Mouse (Mus musculus) heart, postnatal 25 days (tissue): Measurements from ENCODE around the gene Vps26c. TPM values are rescaled to one million over a fixed set of nuclear protein-coding genes. Genes with fewer than 3 reads are reported as not detected.

Source experiments
- DNase-seq: peaks from one replicate; pipeline ENCODE4 v3.0.0; 2022; ENCODE audit warnings: low spot score
- intact Hi-C: fragments of 180-260 bp; cut with DNase I; formaldehyde crosslinking; loops from one replicate; pipeline ENCODE4 v1.15.1; 2025
- total RNA-seq, 2 experiments: library from RNA; stranded (reverse); gene quantifications; 2 replicates each; pipeline ENCODE4 v1.2.3; 2021

The Vps26c gene
- total RNA-seq, 2 experiments from 2014 or later: 23.0 to 24.2 TPM

DNA sequence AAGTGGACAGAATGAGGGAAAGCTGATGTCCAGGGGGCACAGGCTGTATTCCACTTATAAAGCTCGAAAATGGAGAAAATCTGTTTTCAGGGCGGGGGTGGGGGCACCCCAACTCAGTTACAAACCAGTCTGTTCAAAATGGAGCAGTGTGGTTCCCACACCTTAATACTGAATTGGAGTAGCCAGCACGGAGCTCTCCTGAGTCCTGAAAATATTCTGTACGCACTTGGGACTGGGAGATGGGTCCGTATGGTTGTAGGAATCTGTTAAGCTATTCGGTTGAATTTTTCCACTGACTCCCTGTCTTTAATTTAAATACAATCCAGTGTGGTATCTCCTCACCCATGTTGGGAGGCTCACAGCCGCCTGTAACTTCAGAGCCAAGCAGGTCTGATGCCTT is 28.7 kb upstream of the Vps26c start:
- intact Hi-C loops: no loop called here

DNA sequence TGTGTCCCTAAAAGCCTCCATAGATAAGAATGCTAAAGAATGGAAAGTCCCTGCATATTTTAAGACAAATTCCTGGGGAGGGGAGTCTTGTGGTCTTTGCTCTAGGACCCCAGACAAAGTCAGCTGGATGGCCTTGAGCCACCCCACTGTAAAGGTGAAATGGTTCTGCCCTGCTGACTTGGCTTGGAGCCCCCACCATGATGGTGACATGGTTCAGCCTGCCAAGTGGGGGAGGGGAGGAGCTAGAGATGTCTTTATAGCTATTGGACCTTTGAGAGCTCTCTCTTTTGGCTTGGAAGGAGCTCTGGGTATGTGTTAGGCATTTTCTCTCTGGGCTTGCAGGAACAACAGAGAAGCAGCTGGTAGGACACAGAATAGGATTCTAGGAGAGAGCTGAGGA is 25.3 kb upstream of the Vps26c start:
- intact Hi-C loops: no loop called here
- no peak for DNase-seq

More for the DNA sequence above, 28.7 kb upstream of the Vps26c start:
- DNase-seq: no peak

DNA sequence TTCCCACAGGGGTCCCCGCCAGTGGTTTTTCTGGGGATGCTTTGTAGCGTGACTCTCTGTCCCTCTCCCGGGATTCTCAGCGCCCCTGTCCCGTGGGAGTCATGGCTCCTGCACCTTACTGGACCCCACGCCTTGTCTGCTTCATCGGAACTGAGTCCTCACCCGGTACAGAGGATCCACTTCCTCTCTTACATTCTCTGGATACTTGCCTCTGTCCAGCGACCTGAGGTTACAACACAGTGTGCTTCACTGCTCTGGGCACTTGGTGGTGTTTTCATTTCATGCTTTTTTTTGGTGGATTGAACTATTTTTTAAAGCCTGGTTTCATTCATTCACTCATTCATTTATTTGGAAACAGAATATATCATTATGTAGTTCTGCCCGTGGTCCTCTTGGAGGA is 23.2 kb upstream of the Vps26c start:
- no peak for DNase-seq
- intact Hi-C loops: no loop called here

DNA sequence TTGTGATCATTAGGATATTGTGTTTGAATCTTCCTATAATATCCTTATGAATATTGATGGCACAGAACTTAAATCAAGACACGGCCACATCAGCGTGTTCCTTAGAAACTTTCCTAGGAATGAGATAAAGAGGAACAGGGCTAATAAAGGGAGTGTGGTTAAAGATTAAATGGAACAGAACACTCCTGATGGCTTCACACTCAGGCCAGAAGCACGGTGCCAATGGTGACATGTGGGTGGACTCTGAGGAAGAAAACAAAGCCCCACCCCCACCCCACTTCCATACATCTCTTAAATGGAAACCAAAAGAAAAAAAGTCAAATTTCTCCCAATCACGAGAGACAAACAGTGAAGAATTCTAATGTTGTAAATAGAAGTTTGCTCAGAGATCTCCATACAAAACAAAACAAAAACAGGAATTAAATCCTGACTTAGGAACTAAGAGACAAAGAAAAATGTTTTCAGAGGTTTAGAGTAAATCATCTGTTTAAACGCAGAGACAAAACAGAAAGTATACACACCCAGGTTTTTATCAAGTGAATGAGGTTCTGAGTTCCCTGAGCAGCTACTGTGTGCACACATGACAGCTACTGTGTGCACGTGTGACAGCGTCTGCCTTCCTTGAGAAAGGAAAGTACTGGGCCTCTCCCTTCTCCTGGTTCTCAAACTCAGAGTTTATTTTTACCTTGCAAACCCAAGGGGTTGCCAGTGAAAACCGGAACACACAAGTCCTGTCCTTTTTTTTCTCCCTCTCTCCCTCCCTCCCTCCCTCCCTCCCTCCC is 19.3 kb upstream of the Vps26c start:
- intact Hi-C loops: loop anchor here (1.0 kb wide), 1 partner anchor 22 kb away; no protein-coding TSS in a partner anchor
- no peak for DNase-seq

DNA sequence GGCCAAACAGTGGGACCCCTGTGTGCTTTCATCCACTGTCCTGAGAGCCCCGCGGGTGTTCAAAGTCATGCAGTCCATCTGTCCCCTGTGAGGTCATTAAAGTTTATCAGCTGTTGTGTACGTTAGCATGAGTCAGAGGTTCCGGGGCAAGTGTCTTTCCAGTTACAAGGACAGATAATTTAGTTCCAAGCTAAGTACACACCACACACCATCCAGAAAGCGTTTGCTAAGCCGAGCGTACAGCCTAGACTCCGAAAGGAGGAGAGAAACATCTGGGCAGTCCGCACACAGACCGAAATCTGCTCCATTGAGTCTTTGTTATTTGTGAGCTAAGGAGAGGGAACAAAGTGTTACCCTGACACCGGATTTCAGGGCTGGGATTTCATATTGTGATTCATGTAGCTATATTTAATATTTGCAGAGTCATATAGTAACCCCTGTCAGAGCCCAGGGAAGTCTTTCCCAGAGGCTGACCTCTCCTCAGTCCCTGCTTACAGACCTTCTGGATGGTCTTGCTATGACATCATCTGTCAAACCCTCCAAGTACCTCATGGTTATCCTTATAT is 18.0 kb upstream of the Vps26c start:
- intact Hi-C loops: no loop called here
- no peak for DNase-seq

DNA sequence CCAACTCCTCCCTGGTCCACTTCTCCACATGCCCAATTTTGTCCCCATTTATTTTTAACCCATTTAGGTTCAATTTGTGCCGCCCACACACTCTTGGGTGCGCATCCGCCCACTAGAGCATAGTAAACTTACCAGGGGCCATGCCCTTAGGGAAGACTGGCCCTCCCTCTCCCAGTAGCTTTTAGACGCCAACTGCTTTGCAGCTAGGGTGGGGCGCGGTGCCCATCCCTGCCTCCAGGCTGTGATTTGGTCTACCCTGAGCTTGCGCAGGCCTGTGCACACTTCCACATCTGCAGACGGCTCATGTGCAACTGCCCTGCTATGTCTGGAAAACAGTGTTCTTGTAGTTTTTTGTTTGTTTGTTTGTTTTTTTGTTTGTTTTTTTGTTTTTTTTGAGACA is 16.3 kb upstream of the Vps26c start:
- no peak for DNase-seq
- intact Hi-C loops: no loop called here

DNA sequence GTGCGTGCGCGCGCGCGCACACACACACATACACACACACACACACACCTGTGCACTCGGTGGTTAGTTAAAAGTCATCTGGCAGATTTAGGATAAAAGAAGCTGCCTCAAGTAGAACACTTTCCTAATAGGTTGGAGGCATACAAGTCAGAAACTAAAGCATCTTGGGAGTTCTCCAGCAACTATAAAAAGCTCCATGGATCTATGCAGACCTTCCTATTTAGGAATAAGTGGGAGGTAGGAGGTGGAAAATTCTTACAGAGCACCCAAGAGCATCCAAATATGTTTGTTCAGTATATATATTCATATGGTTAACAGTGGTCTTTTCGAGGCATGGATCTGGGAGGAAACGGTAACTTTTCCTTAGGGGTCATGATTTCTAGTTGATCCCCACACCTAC is 13.5 kb upstream of the Vps26c start:
- intact Hi-C loops: no loop called here
- no peak for DNase-seq

DNA sequence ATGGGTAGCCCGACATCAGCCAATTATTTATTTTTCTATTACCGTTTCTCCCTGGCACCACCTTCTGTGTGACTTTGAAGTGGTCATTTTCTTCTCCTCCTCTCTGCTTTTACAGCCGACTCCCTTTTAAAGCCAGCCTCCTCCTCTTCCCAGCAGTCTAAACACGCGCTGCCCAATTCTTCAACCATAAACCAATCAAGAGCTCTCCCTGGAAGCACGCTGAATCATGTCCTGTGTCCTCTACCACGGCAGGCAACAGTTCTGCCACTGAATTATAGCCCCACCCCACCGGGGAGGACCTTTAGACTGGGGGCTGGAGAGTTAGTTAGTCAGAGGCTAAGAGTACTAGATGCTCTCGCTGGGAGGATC is 10.5 kb upstream of the Vps26c start:
- DNase-seq: peak; percentile 20
- intact Hi-C loops: no loop called here

DNA sequence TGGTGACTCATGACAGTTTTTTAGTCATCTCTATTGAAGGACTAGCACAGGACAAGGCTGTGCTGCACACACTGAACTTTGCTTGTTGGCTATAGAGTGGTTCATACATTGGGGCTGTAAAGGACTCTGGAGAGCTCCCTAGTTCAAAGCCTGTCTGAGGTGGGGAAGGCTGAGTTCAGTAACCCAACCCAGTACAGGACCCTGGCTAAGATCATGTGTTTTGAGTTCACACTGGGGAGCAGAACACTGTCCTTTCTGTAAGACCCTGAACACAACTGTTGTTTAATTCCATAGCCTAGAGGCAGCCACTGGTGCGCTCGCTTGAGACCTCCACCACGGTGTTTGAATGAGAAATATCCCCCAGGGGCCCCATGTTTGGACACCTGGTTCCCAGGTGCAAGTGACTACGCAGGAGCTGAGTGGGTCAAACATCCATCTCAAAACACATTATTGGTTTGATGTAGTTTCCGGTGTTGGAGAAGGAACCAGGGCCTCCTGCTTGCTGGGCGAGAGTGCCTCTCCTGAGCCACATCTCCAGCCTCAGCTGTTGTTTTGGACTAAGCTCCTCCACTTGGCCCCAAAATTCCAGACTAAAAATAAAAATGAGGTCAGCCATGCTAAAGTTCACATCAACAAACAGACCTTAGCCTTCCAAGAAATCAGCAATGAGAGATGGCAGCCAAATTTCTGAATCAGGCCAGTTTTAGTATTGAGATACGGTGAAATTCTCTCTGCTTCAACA is 10.0 kb upstream of the Vps26c start:
- intact Hi-C loops: no loop called here
- peak; percentile 57 for DNase-seq

DNA sequence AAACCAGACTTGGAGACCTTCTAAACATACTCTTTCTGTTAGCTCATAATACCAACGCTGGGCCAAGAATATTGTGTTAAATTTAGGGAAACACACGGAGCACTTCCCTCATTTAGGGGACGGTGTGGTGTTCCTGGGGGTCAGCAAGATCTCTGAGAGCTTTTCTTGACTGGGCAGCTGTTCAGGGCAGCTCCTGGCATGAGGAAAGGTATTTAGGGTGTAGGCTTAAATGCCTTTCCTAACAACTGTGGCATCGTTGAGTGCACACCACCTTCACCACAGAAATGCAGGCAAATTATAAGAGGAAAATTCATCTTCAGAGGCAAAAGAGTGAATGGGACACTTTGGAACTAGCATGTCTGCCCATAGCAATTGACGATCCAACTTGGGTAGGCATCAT is 9.1 kb upstream of the Vps26c start:
- no peak for DNase-seq
- intact Hi-C loops: no loop called here

DNA sequence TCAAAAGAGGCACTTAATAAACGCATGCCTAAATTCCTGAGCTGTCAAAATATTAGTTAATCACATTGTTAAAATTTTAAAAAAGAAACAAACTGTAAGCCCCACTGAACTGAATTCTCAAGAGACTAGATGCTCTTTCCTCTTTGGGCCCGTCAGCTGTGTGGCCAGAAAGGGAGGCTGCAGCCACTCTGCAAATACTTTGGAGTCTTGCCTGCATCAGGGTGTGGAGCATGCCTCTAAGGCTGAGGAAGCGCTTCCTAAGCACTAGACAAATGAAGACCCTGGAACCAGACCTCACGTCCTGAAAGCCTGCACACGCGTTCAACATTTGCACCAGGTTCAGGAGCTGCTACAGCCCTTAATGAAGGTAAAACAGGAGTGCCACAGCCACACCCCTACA is 7.0 kb upstream of the Vps26c start:
- intact Hi-C loops: no loop called here
- DNase-seq: no peak

DNA sequence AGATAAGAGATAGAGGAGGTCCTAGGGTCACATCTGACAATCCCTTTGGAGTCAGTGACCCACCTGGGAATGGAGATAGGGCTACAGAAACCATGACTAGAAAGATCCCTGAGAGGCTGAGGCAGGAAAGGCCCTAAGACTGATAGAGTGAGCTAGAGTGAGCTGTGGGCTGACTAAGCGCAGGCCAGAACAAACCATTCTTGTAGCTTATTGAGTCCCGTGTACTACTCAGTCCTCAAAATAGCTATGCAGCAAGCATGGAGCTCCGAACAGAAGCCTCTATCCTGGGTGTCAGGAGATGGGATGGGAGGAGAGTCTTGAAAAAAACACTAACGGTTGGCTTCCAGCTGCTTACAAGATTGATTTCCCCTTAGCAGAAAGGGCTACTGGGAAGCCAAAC is 4.6 kb upstream of the Vps26c start:
- intact Hi-C loops: no loop called here
- DNase-seq: no peak

DNA sequence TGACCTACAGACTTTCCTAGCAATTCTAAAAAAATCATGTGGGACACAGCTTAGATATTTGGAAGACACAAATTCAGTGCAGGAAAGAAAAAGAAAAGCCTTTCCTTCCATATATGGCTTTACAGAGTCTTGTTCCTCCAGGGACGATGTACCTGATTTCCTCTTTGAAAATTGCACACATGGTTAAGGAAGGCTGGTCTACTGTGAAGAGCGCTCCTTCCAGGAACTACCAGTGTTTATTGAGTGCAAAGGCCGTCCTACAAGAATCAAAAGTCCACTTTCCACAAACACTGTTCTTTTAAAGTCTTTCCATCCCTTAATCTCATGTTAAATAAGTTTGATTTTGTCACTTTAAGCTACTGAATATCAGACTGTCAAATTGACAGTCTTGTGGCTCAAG is 916 bp upstream of the Vps26c start:
- intact Hi-C loops: loop anchor here (1.0 to 5.0 kb wide), 3 partner anchors 42 to 90 kb away; no protein-coding TSS in a partner anchor

DNA sequence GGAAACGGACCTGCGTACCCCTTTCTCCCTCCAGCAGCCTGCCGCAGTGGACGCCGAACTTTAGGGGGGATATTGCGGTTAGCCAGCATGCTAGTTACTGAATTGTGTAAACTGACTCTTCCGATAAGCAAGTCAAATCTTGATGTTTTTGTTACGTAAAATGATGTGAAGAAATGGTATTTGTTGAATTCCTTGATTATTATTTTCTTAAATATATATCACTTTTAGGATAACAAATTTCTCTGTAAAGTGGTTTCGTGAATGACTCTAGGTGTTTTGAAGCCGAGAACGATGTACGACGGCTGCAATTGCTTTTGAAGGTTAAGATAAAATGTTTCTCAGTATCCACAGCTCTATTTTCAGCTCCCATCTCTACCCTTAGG is 513 bp upstream of the Vps26c start:
- intact Hi-C loops: loop anchor here (1.0 to 5.0 kb wide), 3 partner anchors 42 to 90 kb away; no protein-coding TSS in a partner anchor

More for the DNA sequence above, 916 bp upstream of the Vps26c start:
- DNase-seq: no peak

DNA sequence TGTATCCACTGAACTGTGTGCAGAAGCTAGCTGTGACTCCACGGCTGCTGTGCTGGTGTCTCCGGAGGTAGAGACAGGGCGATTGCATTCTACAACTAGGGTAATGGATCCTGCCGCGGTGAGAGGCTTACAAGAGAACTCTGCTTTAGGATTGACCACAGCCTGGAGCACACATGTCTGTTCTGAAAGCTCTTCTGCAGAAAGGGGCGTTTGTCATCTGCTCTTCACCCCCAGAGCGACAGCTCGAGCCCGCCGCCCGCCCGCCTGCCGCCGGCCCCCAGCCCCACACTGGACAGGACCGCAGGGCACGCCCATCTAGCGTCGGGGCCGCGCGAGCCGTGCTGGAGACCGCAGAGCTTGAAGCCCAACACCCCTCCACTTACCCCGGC is 681 bp downstream of the Vps26c start:
- DNase-seq: no peak

More for the DNA sequence above, 513 bp upstream of the Vps26c start:
- DNase-seq: no peak

DNA sequence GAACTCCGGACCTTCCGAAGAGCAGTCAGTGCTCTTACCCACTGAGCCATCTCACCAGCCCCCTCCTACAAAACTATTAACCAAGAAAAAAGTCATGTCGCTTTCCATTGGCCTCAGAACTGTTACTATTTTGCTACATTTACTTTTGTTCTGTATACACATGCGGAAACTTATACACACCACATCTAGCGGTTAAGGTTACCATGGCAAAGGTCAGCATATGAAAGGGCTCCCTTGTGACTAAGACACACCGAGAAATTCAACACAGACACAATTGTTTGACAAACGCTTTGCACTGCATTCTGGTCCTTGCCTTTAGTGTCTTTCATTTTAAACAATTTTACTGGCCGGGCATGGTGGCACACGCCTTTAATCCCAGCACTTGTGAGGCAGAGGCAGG is 1.9 kb downstream of the Vps26c start:
- intact Hi-C loops: loop anchor here (5.0 kb wide), 2 partner anchors 52 to 93 kb away; no protein-coding TSS in a partner anchor
- no peak for DNase-seq

More for the DNA sequence above, 681 bp downstream of the Vps26c start:
- intact Hi-C loops: loop anchor here (5.0 kb wide), 2 partner anchors 54 to 91 kb away; no protein-coding TSS in a partner anchor

DNA sequence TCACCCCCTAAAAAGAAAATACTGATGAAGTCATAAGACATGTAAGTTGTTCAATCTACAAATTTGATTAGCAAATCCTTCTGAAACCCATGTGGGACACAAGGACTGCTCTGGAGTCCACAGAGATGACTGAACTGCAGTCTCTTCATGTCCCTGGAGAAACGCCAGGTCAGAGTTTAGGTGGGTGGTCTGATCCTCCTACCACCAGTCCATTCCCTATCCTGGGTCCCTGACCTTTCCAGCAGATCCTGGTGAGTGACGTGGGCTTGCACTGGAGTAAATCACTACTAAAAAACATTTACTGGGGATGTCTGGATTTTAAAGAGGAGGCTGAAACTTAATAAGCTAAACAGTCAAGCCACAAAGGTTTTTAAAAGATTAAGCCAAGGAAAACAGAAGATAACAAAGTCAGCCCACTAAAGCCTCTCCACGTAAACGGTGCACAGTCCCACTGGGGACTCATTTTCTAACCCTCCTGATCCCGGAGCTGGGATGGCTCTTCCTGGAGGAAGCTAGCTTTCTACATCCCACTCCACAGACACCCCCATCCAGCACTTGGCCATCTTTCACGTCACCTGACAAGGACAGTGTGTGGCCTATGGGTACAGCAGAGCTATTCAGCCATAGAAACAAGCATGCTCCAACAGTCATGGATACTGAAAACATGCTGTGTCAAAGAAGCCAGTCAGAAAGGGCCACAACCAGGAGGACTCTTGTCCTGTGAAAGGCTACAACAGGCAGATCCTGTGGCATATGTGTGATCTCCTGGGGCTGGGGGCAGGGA is 2.8 kb downstream of the Vps26c start:
- DNase-seq: no peak
- intact Hi-C loops: no loop called here

DNA sequence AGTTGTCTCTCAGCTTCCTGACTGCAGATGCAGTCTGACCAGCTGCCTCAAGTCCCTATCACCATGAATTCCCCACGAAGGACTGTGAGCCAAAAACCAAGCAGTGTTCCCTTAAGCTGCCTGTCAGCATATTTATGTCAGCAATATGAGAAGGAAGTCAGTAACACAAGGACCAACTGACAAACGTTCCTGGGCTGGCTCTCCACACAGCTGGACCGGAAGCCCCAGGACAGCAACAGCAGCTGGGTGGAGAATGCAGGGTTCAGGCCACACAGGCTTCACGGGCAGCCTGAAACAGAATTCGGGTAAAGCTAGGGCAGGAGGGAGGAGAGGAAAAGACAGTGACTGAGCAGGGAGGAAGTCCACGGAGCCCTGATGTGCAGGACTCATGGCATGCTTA is 7.6 kb downstream of the Vps26c start:
- intact Hi-C loops: no loop called here
- peak; percentile 40 for DNase-seq

DNA sequence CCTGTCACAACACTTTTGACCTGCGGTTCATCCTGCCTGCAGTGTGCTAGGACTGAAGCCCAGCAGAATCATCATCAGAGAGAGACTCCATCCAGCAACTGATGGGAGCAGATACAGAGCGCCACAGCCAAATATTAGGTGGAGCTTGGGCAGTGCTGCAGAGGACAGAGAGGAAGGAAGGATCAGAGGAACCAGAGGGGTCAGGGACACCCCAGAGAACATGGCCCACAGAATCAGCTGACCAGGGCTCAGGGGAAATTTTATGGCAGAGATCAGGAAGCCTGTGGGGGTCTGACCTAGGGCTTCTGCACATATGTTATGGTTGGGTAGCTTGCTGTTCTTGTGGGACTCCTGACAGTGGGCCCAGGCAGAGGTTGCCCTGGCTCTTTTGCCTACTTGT is 9.0 kb downstream of the Vps26c start:
- DNase-seq: no peak
- intact Hi-C loops: no loop called here

DNA sequence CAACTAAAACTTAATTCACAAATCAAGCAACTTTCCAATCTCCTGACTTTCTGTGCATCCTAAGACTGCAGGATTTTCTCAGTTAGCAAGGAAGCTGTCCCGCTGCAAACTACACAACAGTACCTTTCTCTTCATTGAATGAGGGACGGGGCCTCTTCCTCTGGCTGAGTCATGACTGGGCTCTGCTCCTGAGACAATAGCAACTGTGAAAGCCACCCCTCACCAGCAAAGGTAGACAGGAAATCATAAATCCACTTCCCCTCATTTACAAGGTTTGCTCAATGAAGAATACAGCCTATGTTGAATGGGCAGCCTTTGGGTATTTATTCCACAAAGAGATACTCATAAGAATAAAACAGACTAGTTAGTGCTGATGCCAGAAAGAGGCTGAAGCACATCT is 16.6 kb downstream of the Vps26c start:
- intact Hi-C loops: no loop called here
- no peak for DNase-seq
